Mouse (Mus musculus) MEL (cell line): ENCODE data around the gene Grk4.

Experiments
- CHD2 ChIP-seq: IDR thresholded peaks from 2 replicates; pipeline ENCODE4 v1.6.1; 2011; ENCODE audit warnings: low read length, improper control_type of control experiment
- CTCF ChIP-seq, 3 experiments: IDR thresholded peaks in 2 of 3; conservative IDR thresholded peaks in 1 of 3; 2 replicates each; pipeline ENCODE4 v1.5.1; 2011 to 2012; ENCODE audit warnings: low read length in 3 of 3, low read depth in 2 of 3, mild to moderate bottlenecking in 2 of 3, improper control_type of control experiment in 1 of 3, inconsistent platforms in 1 of 3, mixed read lengths in 1 of 3, moderate library complexity in 1 of 3; ENCODE audit not compliant: control insufficient read depth in 1 of 3, insufficient read depth in 1 of 3, poor library complexity in 1 of 3, severe bottlenecking in 1 of 3
- ELF1 ChIP-seq: IDR thresholded peaks from 2 replicates; pipeline ENCODE4 v1.6.1; 2014; ENCODE audit warnings: low read depth, mild to moderate bottlenecking, inconsistent platforms, low read length, improper control_type of control experiment, moderate library complexity
- ETS1 ChIP-seq: IDR thresholded peaks from 2 replicates; pipeline ENCODE4 v1.6.1; 2012; ENCODE audit warnings: low read depth, mild to moderate bottlenecking, inconsistent platforms, low read length, improper control_type of control experiment, moderate library complexity
- GABPA ChIP-seq: IDR thresholded peaks from 2 replicates; pipeline ENCODE4 v1.6.1; 2012; ENCODE audit warnings: low read depth, mild to moderate bottlenecking, inconsistent platforms, low read length, improper control_type of control experiment, moderate library complexity
- MAZ ChIP-seq: IDR thresholded peaks from 2 replicates; pipeline ENCODE4 v1.6.1; 2012; ENCODE audit warnings: low read depth, mild to moderate bottlenecking, inconsistent platforms, low read length, improper control_type of control experiment
- MEF2A ChIP-seq: IDR thresholded peaks from 2 replicates; pipeline ENCODE4 v1.6.1; 2014; ENCODE audit warnings: low read depth, mild to moderate bottlenecking, inconsistent platforms, low read length, improper control_type of control experiment; ENCODE audit not compliant: poor library complexity, insufficient replicate concordance, severe bottlenecking; ENCODE audit errors: extremely low read depth
- MXI1 ChIP-seq: IDR thresholded peaks from 2 replicates; pipeline ENCODE4 v1.6.1; 2011; ENCODE audit warnings: mild to moderate bottlenecking, low read depth, low read length, improper control_type of control experiment
- NELFE ChIP-seq: IDR thresholded peaks from 2 replicates; pipeline ENCODE4 v1.6.1; 2011; ENCODE audit warnings: low read depth, low read length, improper control_type of control experiment
- POLR2A ChIP-seq, 2 experiments: IDR thresholded peaks; 2 replicates each; pipeline ENCODE4 v1.6.1; 2011 to 2012; ENCODE audit warnings: low read length in 2 of 2, mild to moderate bottlenecking in 2 of 2, control low read depth in 1 of 2, improper control_type of control experiment in 1 of 2, low read depth in 1 of 2, moderate library complexity in 1 of 2; ENCODE audit not compliant: control insufficient read depth in 1 of 2, insufficient read depth in 1 of 2, poor library complexity in 1 of 2
- POLR2AphosphoS5 ChIP-seq: IDR thresholded peaks from 2 replicates; pipeline ENCODE4 v1.6.1; 2012; ENCODE audit warnings: low read depth, borderline replicate concordance, mild to moderate bottlenecking, inconsistent platforms, low read length, moderate library complexity, mixed read lengths
- TCF12 ChIP-seq: IDR thresholded peaks from 2 replicates; pipeline ENCODE4 v1.6.1; 2014; ENCODE audit warnings: low read depth, mild to moderate bottlenecking, inconsistent platforms, low read length, improper control_type of control experiment, moderate library complexity
- USF1 ChIP-seq: IDR thresholded peaks from 2 replicates; pipeline ENCODE4 v1.6.1; 2014; ENCODE audit warnings: low read depth, mild to moderate bottlenecking, inconsistent platforms, low read length, improper control_type of control experiment, moderate library complexity

DNA sequence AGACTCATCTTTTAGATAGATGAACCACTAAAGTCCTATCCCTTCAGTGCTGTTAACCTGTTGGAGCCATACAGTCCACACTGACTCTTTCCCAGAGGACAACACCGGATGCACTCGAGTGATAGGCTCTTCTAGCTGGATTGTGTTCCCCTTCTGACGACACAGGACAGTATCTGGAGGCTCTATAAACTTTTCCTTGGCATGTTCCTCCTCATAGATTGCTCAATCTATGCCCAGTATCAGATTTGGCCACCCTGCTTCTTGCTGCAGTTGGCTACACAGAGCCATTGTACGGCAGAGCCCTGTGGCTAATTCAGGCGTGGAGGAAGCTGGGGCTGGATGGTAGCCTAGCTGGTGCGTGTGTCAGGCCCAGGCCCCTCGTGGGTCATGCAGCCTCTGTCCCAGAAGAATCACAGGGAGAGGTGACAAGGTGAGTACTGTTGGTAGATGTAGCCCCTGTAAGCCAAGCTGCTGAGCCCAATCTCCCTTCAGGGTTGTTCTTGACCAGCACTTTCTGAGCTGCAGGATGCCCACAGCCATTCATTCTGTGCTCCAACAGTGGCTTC, 22.5 kb upstream of the Grk4 start:
- TF ChIP-seq CHD2 (no peak), GABPA (no peak), POLR2A (IDR thresholded peaks at IDR 0.05; ENCODE audit: control insufficient read depth in 1 of 2, insufficient read depth in 1 of 2, low read depth in 1 of 2, low read length in 2 of 2, poor library complexity in 1 of 2) (no peak; a peak in 1 of 4 replicates), CTCF (IDR thresholded peaks at IDR 0.05 in 2 of 3, conservative IDR thresholded peaks at IDR 0.05 in 1 of 3; ENCODE audit: control insufficient read depth in 1 of 3, insufficient read depth in 1 of 3, low read depth in 2 of 3, low read length in 3 of 3, poor library complexity in 1 of 3, severe bottlenecking in 1 of 3) (no peak), ELF1 (no peak), TCF12 (no peak), POLR2AphosphoS5 (no peak), MXI1 (no peak), MAZ (no peak), ETS1 (no peak), MEF2A (no peak), NELFE (no peak), USF1 (no peak)
